21 mouse cellular contexts compared by ENCODE assay signal in the genomic region with DNA sequence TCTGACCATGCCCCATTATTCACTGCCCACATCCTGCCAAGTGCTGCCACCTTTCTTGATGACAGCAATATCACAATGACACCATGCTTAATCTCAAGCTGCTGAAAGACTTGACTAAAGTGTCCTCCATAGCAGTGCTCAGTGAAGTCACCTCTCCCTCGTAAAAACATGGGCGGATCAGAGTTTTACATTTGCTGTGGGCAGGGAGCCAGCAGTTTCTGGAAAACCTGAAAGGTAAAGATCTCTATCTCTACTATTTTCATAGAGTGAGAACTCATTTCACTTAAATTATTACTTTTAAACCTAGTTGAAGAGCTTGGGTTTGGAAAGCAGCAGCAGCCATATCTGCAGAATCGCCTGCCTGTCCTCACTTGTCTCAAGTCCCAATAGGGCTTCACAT.
DNase-seq lines count a peak whose midpoint lies in the region; ATAC-seq and TF ChIP-seq lines count a peak whose summit lies in the region.
"Had no signal": no experiment of that assay in that cellular context is flagged by ENCODE, and none has a peak within 500 bp of the region (broad histone marks: within the 10 kb centered on the region; RNA-seq: fewer than 3 reads in every experiment).

No protein-coding gene starts in this region.

- H3K4me2 ChIP-seq in lung, postnatal 0 days (replicated peaks; ENCODE audit: low read depth, low read length): no peak overlapping the region
- no peak overlapping the region for H3K4me2 ChIP-seq in forebrain, embryonic 14.5 days (ENCODE audit: low read length)
- H3K4me2 ChIP-seq: embryonic facial prominence, embryonic 13.5 days; forebrain, embryonic 13.5 days; heart, embryonic 12.5 days; hindbrain, embryonic 12.5 days had no signal

- no peak overlapping the region for H3K27ac ChIP-seq in lung, postnatal 0 days (ENCODE audit: low read length)
- no peak overlapping the region for H3K27ac ChIP-seq in forebrain, embryonic 14.5 days (ENCODE audit: low read depth, low read length)
- H3K27ac ChIP-seq: embryonic facial prominence, embryonic 13.5 days; forebrain, embryonic 13.5 days; hindbrain, embryonic 12.5 days had no signal

- no peaks in the 10 kb centered on the region for H3K4me1 ChIP-seq in lung, postnatal 0 days (ENCODE audit: insufficient read depth, low read depth, low read length)
- H3K4me1 ChIP-seq in forebrain, embryonic 14.5 days (ENCODE audit: control insufficient read depth, insufficient read depth, low read length): no peaks in the 10 kb centered on the region
- H3K4me1 ChIP-seq: forebrain, embryonic 13.5 days; heart, embryonic 12.5 days; hindbrain, embryonic 12.5 days had no signal

- peak; percentile 74 for DNase-seq in heart, adult 11 months
- DNase-seq in heart, postnatal 14 days: no peak
- peak; percentile 6 for DNase-seq in lung, postnatal 0 days (ENCODE audit: low spot score)
- DNase-seq in lung, postnatal 10 days: no peak
- DNase-seq in 3134 (ENCODE audit: extremely low read depth, insufficient read length, low spot score): peak; percentile 16
- peak; percentile 41 for DNase-seq in urinary bladder, postnatal 25 days (ENCODE audit: low spot score)
- DNase-seq in forebrain, embryonic 14.5 days (ENCODE audit: low spot score): no peak
- DNase-seq in T-cell, adult 2 months (ENCODE audit: low spot score): no peak
- DNase-seq: adrenal gland, adult 2 months; adrenal gland, postnatal 25 days; cerebellum, adult 18-20 months; cerebellum, adult 9-11 months; cerebellum, postnatal 36 days; heart, postnatal 4 days had no signal

- H3K4me3 ChIP-seq in lung, postnatal 0 days (ENCODE audit: low read depth, low read length): no peak overlapping the region
- no peak overlapping the region for H3K4me3 ChIP-seq in forebrain, embryonic 14.5 days (ENCODE audit: low read depth, low read length)
- H3K4me3 ChIP-seq: embryonic facial prominence, embryonic 13.5 days; forebrain, embryonic 13.5 days; heart, embryonic 12.5 days; hindbrain, embryonic 12.5 days had no signal

- 57% methylated on average over 3 of the region's 3 CpGs for WGBS in lung, postnatal 0 days
- whole genome bisulfite sequencing in forebrain, embryonic 14.5 days: 86% methylated on average over 3 of the region's 3 CpGs

- H3K27me3 ChIP-seq in lung, postnatal 0 days (replicated peaks; ENCODE audit: insufficient read depth, low read length): no peaks in the 10 kb centered on the region
- no peaks in the 10 kb centered on the region for H3K27me3 ChIP-seq in forebrain, embryonic 14.5 days (replicated peaks; ENCODE audit: control insufficient read depth, insufficient read depth, low read length)
- H3K27me3 ChIP-seq: CH12.LX; embryonic facial prominence, embryonic 13.5 days; forebrain, embryonic 13.5 days; heart, embryonic 12.5 days; hindbrain, embryonic 12.5 days; Patski had no signal

- no peak for TF ChIP-seq EP300 in lung, postnatal 0 days (IDR thresholded peaks at IDR 0.05)

- TF ChIP-seq CTCF in lung, postnatal 0 days (IDR thresholded peaks at IDR 0.05): 0 out of 2 replicates have a peak, but pooled peaks have one; percentile 7

- H3K36me3 ChIP-seq in lung, postnatal 0 days (ENCODE audit: insufficient read depth, low read length): no peaks in the 10 kb centered on the region
- H3K36me3 ChIP-seq in forebrain, embryonic 14.5 days (ENCODE audit: control insufficient read depth, insufficient read depth, low read length): no peaks in the 10 kb centered on the region
- H3K36me3 ChIP-seq: embryonic facial prominence, embryonic 13.5 days; heart, embryonic 12.5 days; hindbrain, embryonic 12.5 days had no signal

- no peak overlapping the region for H3K9ac ChIP-seq in lung, postnatal 0 days (replicated peaks; ENCODE audit: low read depth)
- no peak overlapping the region for H3K9ac ChIP-seq in forebrain, embryonic 14.5 days (ENCODE audit: low read length)
- H3K9ac ChIP-seq: embryonic facial prominence, embryonic 13.5 days; forebrain, embryonic 13.5 days; heart, embryonic 12.5 days; hindbrain, embryonic 12.5 days had no signal

- no peaks in the 10 kb centered on the region for H3K9me3 ChIP-seq in lung, postnatal 0 days (ENCODE audit: low read length)
- no peaks in the 10 kb centered on the region for H3K9me3 ChIP-seq in forebrain, embryonic 14.5 days (replicated peaks; ENCODE audit: control insufficient read depth, low read length)
- H3K9me3 ChIP-seq: embryonic facial prominence, embryonic 13.5 days; forebrain, embryonic 13.5 days; heart, embryonic 12.5 days; hindbrain, embryonic 12.5 days had no signal

- intact Hi-C loops in heart, postnatal 14 days (cut with DNase I): no loop called here

- ATAC-seq in lung, postnatal 0 days: no peak
- ATAC-seq in forebrain, embryonic 14.5 days: no peak
- ATAC-seq: forebrain, embryonic 13.5 days; hindbrain, embryonic 16.5 days; Patski had no signal

Comparison
In these comparisons a context has a peak if more than half of its experiments do, and no peak if none do; other contexts are left out.
1. DNase-seq: peak in heart, adult 11 months (single experiment), lung, postnatal 0 days (single experiment), 3134 (single experiment) and urinary bladder, postnatal 25 days (single experiment); none in heart, postnatal 14 days (0 of 2), lung, postnatal 10 days (single experiment), forebrain, embryonic 14.5 days (single experiment) and T-cell, adult 2 months (single experiment).